Mouse (Mus musculus) neural tube, embryonic 11.5 days (tissue): ENCODE measurements around the gene Irf8. TPM values are rescaled to one million over a fixed set of nuclear protein-coding genes. Genes with fewer than 3 reads are reported as not detected.
A peak's percentile ranks its signal among the peaks of the same experiment; 100 is the strongest.

Source experiments
- ATAC-seq: fragments of 200-750 bp; cut with Nextera tagmentation; 2 replicates; pipeline ENCODE4 v1.8.0; 2017; ENCODE audit warnings: moderate number of reproducible peaks, mild to moderate bottlenecking, moderate TSS enrichment, moderate library complexity; ENCODE audit not compliant: insufficient read depth, low FRiP score, low TSS enrichment
- DNase-seq: peaks from one replicate; pipeline ENCODE4 v3.0.0-alpha.2; 2015; ENCODE audit warnings: low spot score
- H3K27ac ChIP-seq: fragments of 300-500 bp; sonication (generic); 2 replicates; pipeline ENCODE4 v1.5.1; 2014; ENCODE audit warnings: low read depth, mild to moderate bottlenecking, low read length
- H3K27me3 ChIP-seq: fragments of 300-500 bp; sonication (generic); 2 replicates; pipeline ENCODE4 v1.6.1; 2014; ENCODE audit warnings: mild to moderate bottlenecking, low read length, mixed read lengths; ENCODE audit not compliant: control insufficient read depth, insufficient read depth
- H3K36me3 ChIP-seq: fragments of 300-500 bp; sonication (generic); 2 replicates; pipeline ENCODE4 v1.6.1; 2014; ENCODE audit warnings: mild to moderate bottlenecking, low read length, moderate library complexity, mixed read lengths; ENCODE audit not compliant: control insufficient read depth, insufficient read depth
- H3K4me1 ChIP-seq: fragments of 300-500 bp; sonication (generic); 2 replicates; pipeline ENCODE4 v1.6.1; 2014; ENCODE audit warnings: low read length, mixed read lengths; ENCODE audit not compliant: control insufficient read depth, insufficient read depth
- H3K4me2 ChIP-seq: fragments of 300-500 bp; sonication (generic); 2 replicates; pipeline ENCODE4 v1.6.1; 2014; ENCODE audit warnings: low read depth, mild to moderate bottlenecking, moderate library complexity
- H3K4me3 ChIP-seq: fragments of 300-500 bp; sonication (generic); 2 replicates; pipeline ENCODE4 v1.5.1; 2014; ENCODE audit warnings: low read depth, low read length
- H3K9ac ChIP-seq: fragments of 300-500 bp; sonication (generic); 2 replicates; pipeline ENCODE4 v1.6.1; 2014; ENCODE audit warnings: mild to moderate bottlenecking, low read length
- H3K9me3 ChIP-seq: fragments of 300-500 bp; sonication (generic); 2 replicates; pipeline ENCODE4 v1.6.1; 2016; ENCODE audit warnings: low read length; ENCODE audit not compliant: control insufficient read depth
- WGBS: fragments of 180-500 bp; shearing (Covaris S2); extraction: QIAGEN DNeasy Blood & Tissue Kit; methylation state at CpG from one replicate; pipeline ENCODE4 v1.1.7; 2014; 5-methylcytosine and 5-hydroxymethylcytosine counted together
- polyA plus RNA-seq: library from polyadenylated mRNA; unstranded; fragments of >200 nt; fragmentation: Nextera tagmentation; extraction: Ambion mirVana; gene quantifications from 2 replicates; pipeline ENCODE4 v1.2.1, GENCODE M21; 2014

Gene Irf8
- polyA plus RNA-seq, 1 experiment from 2014 or later, result 3.6 TPM

GRCm38 (mm10) chr8:120750616-120751015, 14.5 kb downstream of the Irf8 start:
- H3K27me3 ChIP-seq, result no peaks in the 10 kb centered on the region
- no peaks in the 10 kb centered on the region for H3K36me3 ChIP-seq
- H3K4me2 ChIP-seq, result no peak overlapping the region
- H3K4me1 ChIP-seq, result no peaks in the 10 kb centered on the region; the same call in 1 of the 2 replicates
- no peaks in the 10 kb centered on the region for H3K9me3 ChIP-seq
- no peak overlapping the region for H3K27ac ChIP-seq
- 85% methylated on average over 9 of the region's 9 CpGs for WGBS
- no peak for ATAC-seq
- DNase-seq, result no peak
- no peak overlapping the region for H3K4me3 ChIP-seq
- peak overlapping the region; percentile 14; the same call in 1 of the 2 replicates for H3K9ac ChIP-seq

- H3K9me3 ChIP-seq, result no peaks in the 10 kb centered on the region
- ATAC-seq, result no peak
- H3K36me3 ChIP-seq, result no peaks in the 10 kb centered on the region
- H3K27ac ChIP-seq, result peak overlapping the region; percentile 24; the same call in 1 of the 2 replicates
- no peak overlapping the region for H3K4me2 ChIP-seq
- no peaks in the 10 kb centered on the region; the same call in 1 of the 2 replicates for H3K4me1 ChIP-seq
- H3K27me3 ChIP-seq, result no peaks in the 10 kb centered on the region
- no peak overlapping the region for H3K4me3 ChIP-seq
- no peak overlapping the region for H3K9ac ChIP-seq
- DNase-seq, result no peak
- 69% methylated on average over 21 of the region's 21 CpGs for WGBS
Measured at GRCm38 (mm10) chr8:120751226-120752081, 15.3 kb downstream of the Irf8 start.

GRCm38 (mm10) chr8:120752082-120752452, 15.9 kb downstream of the Irf8 start:
- H3K9ac ChIP-seq, result no peak overlapping the region
- H3K4me1 ChIP-seq, result no peaks in the 10 kb centered on the region; the same call in 1 of the 2 replicates
- DNase-seq (peak; percentile 29), ATAC-seq (no peak)
- no peaks in the 10 kb centered on the region for H3K27me3 ChIP-seq
- no peak overlapping the region for H3K4me2 ChIP-seq
- H3K4me3 ChIP-seq, result no peak overlapping the region
- WGBS, result 21% methylated on average over 12 of the region's 12 CpGs
- peak overlapping the region; percentile 24; the same call in 1 of the 2 replicates for H3K27ac ChIP-seq
- no peaks in the 10 kb centered on the region for H3K36me3 ChIP-seq
- H3K9me3 ChIP-seq, result no peaks in the 10 kb centered on the region

DNA sequence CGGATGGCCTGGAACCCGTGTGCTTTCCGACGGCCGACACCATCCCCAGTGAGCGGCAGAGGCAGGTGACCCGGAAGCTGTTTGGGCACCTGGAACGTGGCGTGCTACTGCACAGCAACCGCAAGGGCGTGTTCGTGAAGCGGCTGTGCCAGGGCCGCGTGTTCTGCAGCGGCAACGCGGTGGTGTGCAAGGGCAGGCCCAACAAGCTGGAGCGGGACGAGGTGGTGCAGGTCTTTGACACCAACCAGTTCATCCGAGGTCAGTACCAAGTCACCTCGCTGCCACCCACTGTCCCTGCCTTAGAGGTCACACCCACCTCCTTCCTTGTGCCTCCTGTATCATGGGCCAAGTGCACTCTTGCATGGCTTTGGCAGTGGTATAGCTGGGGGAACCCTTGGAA, 17.3 kb downstream of the Irf8 start:
- H3K9me3 ChIP-seq, result no peaks in the 10 kb centered on the region
- no peak overlapping the region for H3K4me3 ChIP-seq
- no peaks in the 10 kb centered on the region for H3K36me3 ChIP-seq
- H3K4me1 ChIP-seq, result no peaks in the 10 kb centered on the region; the same call in 1 of the 2 replicates
- 94% methylated on average over 22 of the region's 22 CpGs for WGBS
- H3K27me3 ChIP-seq, result no peaks in the 10 kb centered on the region
- no peak overlapping the region for H3K27ac ChIP-seq
- H3K9ac ChIP-seq, result no peak overlapping the region
- no peak overlapping the region for H3K4me2 ChIP-seq
- DNase-seq (no peak), ATAC-seq (no peak)

DNA sequence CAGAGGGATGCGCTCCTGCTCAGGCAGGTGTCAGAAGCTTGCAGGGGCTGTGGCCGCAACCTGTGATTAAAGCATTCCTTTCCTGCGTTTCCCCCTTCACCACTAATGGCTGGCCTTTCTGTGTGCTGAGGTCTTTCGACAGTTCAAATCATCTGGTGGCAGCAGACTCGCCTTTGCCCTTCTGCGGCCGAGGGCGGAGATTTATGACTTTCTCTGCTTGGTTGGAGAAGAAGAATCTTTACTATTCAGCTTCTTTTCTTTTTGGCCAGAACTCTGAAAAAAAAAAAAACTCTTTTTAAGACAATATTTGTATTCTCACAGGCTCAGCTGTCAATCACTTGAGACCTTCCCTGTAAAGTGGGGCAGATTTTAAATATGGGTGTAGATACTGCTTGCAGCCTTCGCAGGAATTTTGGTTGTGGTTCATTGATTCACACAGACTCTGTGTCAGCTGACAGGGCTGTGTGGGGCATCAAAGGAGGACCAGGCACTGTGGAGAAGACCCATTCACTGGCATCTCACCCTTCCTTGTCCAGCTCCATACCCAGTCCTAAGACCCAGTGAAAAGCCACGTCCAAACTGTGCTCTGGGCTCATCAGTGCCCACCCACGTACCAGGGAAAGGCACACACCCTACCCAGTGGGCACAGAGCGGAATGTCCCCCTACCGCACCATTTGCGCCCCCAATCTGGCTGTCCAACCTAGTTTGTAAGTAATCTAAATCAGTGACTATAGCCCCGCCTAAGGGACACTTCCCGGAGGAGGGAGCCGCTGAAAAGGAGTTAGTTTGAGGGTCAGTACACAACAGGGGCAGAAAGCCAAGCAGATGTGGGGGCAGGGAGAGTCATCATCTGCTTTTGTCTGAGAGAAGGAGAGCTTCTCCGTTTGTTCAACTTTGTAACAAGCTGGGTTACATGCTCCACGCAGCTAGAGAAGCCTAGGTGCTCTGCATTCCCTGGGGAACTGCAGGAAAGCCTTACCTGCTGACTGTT, 19.4 kb downstream of the Irf8 start:
- 24% methylated on average over 19 of the region's 19 CpGs for WGBS
- no peaks in the 10 kb centered on the region for H3K9me3 ChIP-seq
- DNase-seq (no peak), ATAC-seq (no peak; the same call in 1 of the 2 replicates)
- H3K27me3 ChIP-seq, result no peaks in the 10 kb centered on the region
- H3K4me2 ChIP-seq, result no peak overlapping the region
- no peak overlapping the region for H3K4me3 ChIP-seq
- no peaks in the 10 kb centered on the region; the same call in 1 of the 2 replicates for H3K4me1 ChIP-seq
- no peak overlapping the region for H3K27ac ChIP-seq
- no peaks in the 10 kb centered on the region for H3K36me3 ChIP-seq
- H3K9ac ChIP-seq, result no peak overlapping the region

DNA sequence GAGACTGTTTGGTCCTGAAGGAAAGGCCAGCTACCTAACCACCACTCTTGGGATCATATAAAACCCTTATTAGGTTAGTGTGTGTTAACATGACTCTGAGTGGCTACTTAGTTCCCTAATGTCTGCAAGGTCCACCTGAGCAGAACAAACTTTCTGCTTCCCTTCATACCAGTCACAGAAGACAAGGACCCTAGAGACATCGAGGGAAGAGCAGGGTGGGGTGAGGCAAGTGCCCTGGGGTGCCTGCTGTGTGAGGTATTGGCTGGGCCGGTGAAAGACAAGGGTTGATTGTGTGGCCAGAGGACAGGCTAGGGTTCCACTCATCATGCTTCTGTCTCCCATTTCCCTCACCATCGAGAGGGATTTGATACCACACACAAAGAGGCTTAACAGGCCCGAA, 21.8 kb downstream of the Irf8 start:
- H3K9me3 ChIP-seq, result no peaks in the 10 kb centered on the region
- no peaks in the 10 kb centered on the region for H3K36me3 ChIP-seq
- DNase-seq (no peak), ATAC-seq (no peak)
- 68% methylated on average over 4 of the region's 4 CpGs for WGBS
- H3K4me1 ChIP-seq, result no peaks in the 10 kb centered on the region; the same call in 1 of the 2 replicates
- H3K4me3 ChIP-seq, result no peak overlapping the region
- no peak overlapping the region for H3K27ac ChIP-seq
- H3K27me3 ChIP-seq, result no peaks in the 10 kb centered on the region
- no peak overlapping the region for H3K4me2 ChIP-seq
- no peak overlapping the region for H3K9ac ChIP-seq

DNA sequence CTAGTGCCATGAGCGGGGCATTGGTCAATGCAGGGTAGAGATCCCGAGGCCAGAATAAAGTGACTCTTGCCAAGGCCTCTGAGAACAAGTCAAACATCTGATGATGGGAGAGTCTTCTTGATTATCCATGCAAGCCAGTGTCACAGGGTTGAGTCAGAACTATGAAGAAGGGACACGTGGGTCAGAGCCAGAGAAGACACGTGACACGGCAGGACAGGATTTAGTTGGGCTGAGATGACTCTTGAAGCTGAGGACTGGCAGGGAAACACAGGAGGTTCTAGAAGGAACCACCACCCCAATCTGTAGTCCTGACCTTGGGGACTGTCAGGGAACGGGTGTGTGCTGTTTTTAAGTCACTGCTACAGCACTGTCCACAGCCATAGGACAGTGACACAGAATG, 23.7 kb downstream of the Irf8 start:
- 83% methylated on average over 6 of the region's 6 CpGs for WGBS
- Histone ChIP-seq H3K4me1 (no peaks in the 10 kb centered on the region), H3K9ac (no peak overlapping the region), H3K4me3 (no peak overlapping the region), H3K27ac (no peak overlapping the region), H3K36me3 (no peaks in the 10 kb centered on the region), H3K27me3 (no peaks in the 10 kb centered on the region), H3K4me2 (no peak overlapping the region), H3K9me3 (no peaks in the 10 kb centered on the region)
- ATAC-seq (no peak), DNase-seq (no peak)

- H3K4me3 ChIP-seq, result no peak overlapping the region
- H3K4me2 ChIP-seq, result no peak overlapping the region
- no peaks in the 10 kb centered on the region for H3K9me3 ChIP-seq
- DNase-seq (no peak), ATAC-seq (no peak)
- H3K4me1 ChIP-seq, result no peaks in the 10 kb centered on the region
- no peak overlapping the region for H3K27ac ChIP-seq
- no peak overlapping the region for H3K9ac ChIP-seq
- H3K36me3 ChIP-seq, result no peaks in the 10 kb centered on the region
- H3K27me3 ChIP-seq, result no peaks in the 10 kb centered on the region
- 85% methylated on average over 19 of the region's 19 CpGs for WGBS
Measured at GRCm38 (mm10) chr8:120760341-120761215, 24.4 kb downstream of the Irf8 start.
